Mouse (Mus musculus) megakaryocyte, embryonic 14.5 days (primary cell): ENCODE data around the gene Rpl31.

Source experiments
- FLI1 ChIP-seq: IDR thresholded peaks from 2 replicates; pipeline ENCODE4 v1.6.1; 2012; ENCODE audit warnings: low read length, inconsistent platforms, mixed read lengths
- GATA1 ChIP-seq: IDR thresholded peaks from 3 replicates; pipeline ENCODE4 v1.6.1; 2012; ENCODE audit warnings: mixed read lengths, low read length, inconsistent platforms, borderline replicate concordance

GRCm38 (mm10) chr1:39336788-39337187, 30.9 kb upstream of the Rpl31 start:
- TF ChIP-seq GATA1 = no peak
- no peak for TF ChIP-seq FLI1
